In genomic region chr2:32642813-32643212, GRCm38 (mm10) we compare ENCODE assay signal across 9 mouse cellular contexts. TPM values are rescaled to one million over a fixed set of nuclear protein-coding genes. Genes with fewer than 3 reads are reported as not detected.
A peak's percentile ranks its signal among the peaks of the same experiment; 100 is the strongest.
DNase-seq lines count a peak whose midpoint lies in the region; ATAC-seq and TF ChIP-seq lines count a peak whose summit lies in the region.
"Had no signal": no experiment of that assay in that cellular context is flagged by ENCODE, and none has a peak within 500 bp of the region (broad histone marks: within the 10 kb centered on the region; RNA-seq: fewer than 3 reads in every experiment).

No protein-coding gene starts in this region.

- TF ChIP-seq CTCF in intestine, postnatal 0 days (IDR thresholded peaks at IDR 0.05; ENCODE audit: low read depth) = no peak

- H3K4me2 ChIP-seq in intestine, embryonic 16.5 days (ENCODE audit: low read depth, low read length) = no peak overlapping the region
- no peak overlapping the region for H3K4me2 ChIP-seq in intestine, postnatal 0 days (replicated peaks; ENCODE audit: low read depth)
- no peak overlapping the region for H3K4me2 ChIP-seq in embryonic facial prominence, embryonic 13.5 days
- H3K4me2 ChIP-seq in heart, embryonic 15.5 days = no peak overlapping the region
- H3K4me2 ChIP-seq: forebrain, embryonic 15.5 days had no signal

- no peaks in the 10 kb centered on the region for H3K27me3 ChIP-seq in intestine, embryonic 16.5 days (replicated peaks; ENCODE audit: control insufficient read depth, insufficient read depth, low read length)
- H3K27me3 ChIP-seq in intestine, postnatal 0 days (replicated peaks; ENCODE audit: control insufficient read depth, insufficient read depth, low read length) = no peaks in the 10 kb centered on the region
- H3K27me3 ChIP-seq in embryonic facial prominence, embryonic 13.5 days = no peaks in the 10 kb centered on the region
- H3K27me3 ChIP-seq in heart, embryonic 15.5 days = no peaks in the 10 kb centered on the region
- H3K27me3 ChIP-seq: forebrain, embryonic 15.5 days had no signal

- peak; percentile 24 for ATAC-seq in intestine, embryonic 16.5 days
- no peak for ATAC-seq in intestine, postnatal 0 days
- ATAC-seq in embryonic facial prominence, embryonic 13.5 days (ENCODE audit: insufficient number of reproducible peaks, insufficient read depth, low FRiP score, low TSS enrichment, low read depth) = 0 out of 2 replicates have a peak, but pooled peaks have one; percentile 18
- ATAC-seq in heart, embryonic 15.5 days (replicated peaks; ENCODE audit: insufficient number of reproducible peaks, insufficient read depth, low FRiP score, low read depth) = peak; percentile 60
- ATAC-seq: forebrain, embryonic 15.5 days had no signal

- WGBS in intestine, embryonic 16.5 days = 54% methylated on average over 7 of the region's 7 CpGs
- 71% methylated on average over 7 of the region's 7 CpGs for WGBS in intestine, postnatal 0 days
- 73% methylated on average over 7 of the region's 7 CpGs for WGBS in embryonic facial prominence, embryonic 13.5 days
- 15% methylated on average over 7 of the region's 7 CpGs for WGBS in heart, embryonic 15.5 days

- no peak overlapping the region for H3K9ac ChIP-seq in intestine, embryonic 16.5 days (ENCODE audit: low read depth, low read length)
- no peak overlapping the region for H3K9ac ChIP-seq in intestine, postnatal 0 days (ENCODE audit: low read depth, low read length)
- H3K9ac ChIP-seq in embryonic facial prominence, embryonic 13.5 days = no peak overlapping the region
- peak overlapping the region; percentile 32; the same call in 1 of the 2 replicates for H3K9ac ChIP-seq in heart, embryonic 15.5 days
- H3K9ac ChIP-seq: forebrain, embryonic 15.5 days had no signal

- H3K9me3 ChIP-seq in intestine, embryonic 16.5 days (ENCODE audit: control insufficient read depth, low read length) = no peaks in the 10 kb centered on the region
- no peaks in the 10 kb centered on the region for H3K9me3 ChIP-seq in intestine, postnatal 0 days (ENCODE audit: control insufficient read depth)
- H3K9me3 ChIP-seq in embryonic facial prominence, embryonic 13.5 days = no peaks in the 10 kb centered on the region
- no peaks in the 10 kb centered on the region for H3K9me3 ChIP-seq in heart, embryonic 15.5 days (replicated peaks)
- H3K9me3 ChIP-seq: forebrain, embryonic 15.5 days had no signal

- H3K4me1 ChIP-seq in intestine, embryonic 16.5 days (ENCODE audit: control insufficient read depth, insufficient read depth, low read length) = peaks cover 16% of the 10 kb centered on the region
- no peaks in the 10 kb centered on the region for H3K4me1 ChIP-seq in intestine, postnatal 0 days (replicated peaks; ENCODE audit: control insufficient read depth, insufficient read depth, low read length)
- H3K4me1 ChIP-seq in embryonic facial prominence, embryonic 13.5 days = peaks cover 32% of the 10 kb centered on the region
- peaks cover 61% of the 10 kb centered on the region for H3K4me1 ChIP-seq in heart, embryonic 15.5 days (replicated peaks)
- H3K4me1 ChIP-seq: forebrain, embryonic 15.5 days had no signal

- H3K36me3 ChIP-seq in intestine, embryonic 16.5 days (ENCODE audit: control insufficient read depth, insufficient read depth, low read length) = no peaks in the 10 kb centered on the region
- no peaks in the 10 kb centered on the region for H3K36me3 ChIP-seq in intestine, postnatal 0 days (ENCODE audit: control insufficient read depth, insufficient read depth)
- H3K36me3 ChIP-seq in embryonic facial prominence, embryonic 13.5 days = no peaks in the 10 kb centered on the region
- no peaks in the 10 kb centered on the region for H3K36me3 ChIP-seq in heart, embryonic 15.5 days
- H3K36me3 ChIP-seq: forebrain, embryonic 15.5 days had no signal

- peak; percentile 51 to 68 for DNase-seq in kidney, postnatal 4 days
- DNase-seq in cerebellum, adult 11 months = no peak
- DNase-seq in right cerebral cortex, adult 2 months (ENCODE audit: low spot score in 2 of 2) = no peak
- no peak for DNase-seq in adrenal gland, adult 2 months

- no peak overlapping the region for H3K4me3 ChIP-seq in intestine, embryonic 16.5 days (ENCODE audit: low read length)
- H3K4me3 ChIP-seq in intestine, postnatal 0 days (ENCODE audit: low read depth, low read length) = no peak overlapping the region
- H3K4me3 ChIP-seq in embryonic facial prominence, embryonic 13.5 days = no peak overlapping the region
- H3K4me3 ChIP-seq in heart, embryonic 15.5 days = no peak overlapping the region
- H3K4me3 ChIP-seq: forebrain, embryonic 15.5 days had no signal

- H3K27ac ChIP-seq in intestine, embryonic 16.5 days (ENCODE audit: low read length) = peak overlapping the region; percentile 9; the same call in 1 of the 2 replicates
- H3K27ac ChIP-seq in intestine, postnatal 0 days (ENCODE audit: low read depth, low read length) = no peak overlapping the region
- H3K27ac ChIP-seq in embryonic facial prominence, embryonic 13.5 days = no peak overlapping the region
- H3K27ac ChIP-seq in heart, embryonic 15.5 days = peak overlapping the region; percentile 72
- H3K27ac ChIP-seq: forebrain, embryonic 15.5 days had no signal

RNA-seq across cellular contexts. Expression of gene Eng, which starts 3.6 kb away (rescaled TPM):
- polyA plus RNA-seq in intestine, embryonic 16.5 days (2015; fragmentation: Nextera tagmentation; extraction: Ambion mirVana) = 66.8 and 70.3 TPM in 2 replicates
- polyA plus RNA-seq in intestine, postnatal 0 days (2015; fragmentation: Nextera tagmentation; extraction: Ambion mirVana) = 32.2 and 34.1 TPM in 2 replicates
- 49.1 and 50.2 TPM in 2 replicates for polyA plus RNA-seq in embryonic facial prominence, embryonic 13.5 days (2015; fragmentation: Nextera tagmentation; extraction: Ambion mirVana)
- 144 and 163 TPM in 2 replicates for polyA plus RNA-seq in heart, embryonic 15.5 days (2015; fragmentation: Nextera tagmentation; extraction: Ambion mirVana)
- 100 to 1,000 TPM; 100 to 128 TPM for total RNA-seq in adrenal gland, adult 2 months (2021)
- polyA plus RNA-seq in adrenal gland, adult 2 months (2012; rRNA removed) = 266 and 281 TPM in 2 replicates

RNA-seq across cellular contexts. Expression of gene Ak1, which starts 21.3 kb away (rescaled TPM):
- polyA plus RNA-seq in intestine, embryonic 16.5 days (2015; fragmentation: Nextera tagmentation; extraction: Ambion mirVana) = 15.3 and 18.6 TPM in 2 replicates
- polyA plus RNA-seq in intestine, postnatal 0 days (2015; fragmentation: Nextera tagmentation; extraction: Ambion mirVana) = 10.5 and 12.1 TPM in 2 replicates
- 20.7 and 27.3 TPM in 2 replicates for polyA plus RNA-seq in embryonic facial prominence, embryonic 13.5 days (2015; fragmentation: Nextera tagmentation; extraction: Ambion mirVana)
- polyA plus RNA-seq in heart, embryonic 15.5 days (2015; fragmentation: Nextera tagmentation; extraction: Ambion mirVana) = 360 and 390 TPM in 2 replicates
- 10 to 100 TPM; 40.6 to 59.0 TPM for total RNA-seq in adrenal gland, adult 2 months (2021)
- 66.6 and 67.7 TPM in 2 replicates for polyA plus RNA-seq in adrenal gland, adult 2 months (2012; rRNA removed)

RNA-seq across cellular contexts. Expression of gene St6galnac6, which starts 43.3 kb away (rescaled TPM):
- polyA plus RNA-seq in intestine, embryonic 16.5 days (2015; fragmentation: Nextera tagmentation; extraction: Ambion mirVana) = 12.3 and 15.2 TPM in 2 replicates
- polyA plus RNA-seq in intestine, postnatal 0 days (2015; fragmentation: Nextera tagmentation; extraction: Ambion mirVana) = 8.3 and 9.1 TPM in 2 replicates
- 29.9 and 35.1 TPM in 2 replicates for polyA plus RNA-seq in embryonic facial prominence, embryonic 13.5 days (2015; fragmentation: Nextera tagmentation; extraction: Ambion mirVana)
- 28.5 and 29.0 TPM in 2 replicates for polyA plus RNA-seq in heart, embryonic 15.5 days (2015; fragmentation: Nextera tagmentation; extraction: Ambion mirVana)
- 10 to 100 TPM; 55.2 to 55.6 TPM for total RNA-seq in adrenal gland, adult 2 months (2021)
- polyA plus RNA-seq in adrenal gland, adult 2 months (2012; rRNA removed) = 115 and 122 TPM in 2 replicates

RNA-seq across cellular contexts. Expression of gene St6galnac4, which starts 55.9 kb away (rescaled TPM):
- 14.7 and 16.5 TPM in 2 replicates for polyA plus RNA-seq in intestine, embryonic 16.5 days (2015; fragmentation: Nextera tagmentation; extraction: Ambion mirVana)
- polyA plus RNA-seq in intestine, postnatal 0 days (2015; fragmentation: Nextera tagmentation; extraction: Ambion mirVana) = 5.7 and 6.6 TPM in 2 replicates
- 33.1 and 34.7 TPM in 2 replicates for polyA plus RNA-seq in embryonic facial prominence, embryonic 13.5 days (2015; fragmentation: Nextera tagmentation; extraction: Ambion mirVana)
- 33.5 and 38.7 TPM in 2 replicates for polyA plus RNA-seq in heart, embryonic 15.5 days (2015; fragmentation: Nextera tagmentation; extraction: Ambion mirVana)
- 10 to 100 TPM in 1 of 2 experiments, 1 to 10 TPM in 1; 5.6 to 14.5 TPM for total RNA-seq in adrenal gland, adult 2 months (2021)
- 15.4 and 18.5 TPM in 2 replicates for polyA plus RNA-seq in adrenal gland, adult 2 months (2012; rRNA removed)

Comparison
In these comparisons a context has a peak if more than half of its experiments do, and no peak if none do; other contexts are left out.
1. H3K27ac ChIP-seq: peak in intestine, embryonic 16.5 days (single experiment) and heart, embryonic 15.5 days (single experiment); none in intestine, postnatal 0 days (single experiment) and embryonic facial prominence, embryonic 13.5 days (single experiment).
2. DNase-seq: peak in kidney, postnatal 4 days (2 of 2); none in cerebellum, adult 11 months (single experiment), right cerebral cortex, adult 2 months (0 of 2) and adrenal gland, adult 2 months (single experiment).